Mouse (Mus musculus): ENCODE data around the gene Lrmp. TPM values are rescaled to one million over a fixed set of nuclear protein-coding genes. Genes with fewer than 3 reads are reported as not detected.

Lrmp gene
- polyA plus RNA-seq, 1 experiment from 2014 or later = 7.1 TPM

- no peak overlapping the region for H3K9ac ChIP-seq
- peaks cover 11% of the 10 kb centered on the region for H3K4me1 ChIP-seq
- 97% methylated on average over 1 of the region's 1 CpGs for WGBS
- H3K36me3 ChIP-seq = no peaks in the 10 kb centered on the region
- no peak for ATAC-seq (ENCODE audit: insufficient number of reproducible peaks, low FRiP score, low TSS enrichment, low read depth)
- H3K9me3 ChIP-seq (replicated peaks) = no peaks in the 10 kb centered on the region
- no peaks in the 10 kb centered on the region for H3K27me3 ChIP-seq
- no peak overlapping the region for H3K27ac ChIP-seq (replicated peaks)
- H3K4me2 ChIP-seq (replicated peaks) = no peak overlapping the region
- H3K4me3 ChIP-seq (replicated peaks) = no peak overlapping the region
Observed at GRCm38 (mm10) chr6:145186096-145186495, 70.6 kb downstream of the Lrmp start.

- H3K9ac ChIP-seq = no peak overlapping the region
Observed at GRCm38 (mm10) chr6:145187093-145188088, 71.9 kb downstream of the Lrmp start.

GRCm38 (mm10) chr6:145193038-145193437 lies 77.6 kb downstream of the Lrmp start:
- H3K4me3 ChIP-seq (replicated peaks) = no peak overlapping the region
- no peak overlapping the region for H3K4me2 ChIP-seq (replicated peaks)
- 97% methylated on average over 3 of the region's 3 CpGs for WGBS
- no peaks in the 10 kb centered on the region for H3K36me3 ChIP-seq
- no peaks in the 10 kb centered on the region for H3K9me3 ChIP-seq (replicated peaks)
- H3K27me3 ChIP-seq = no peaks in the 10 kb centered on the region
- no peak for ATAC-seq (ENCODE audit: insufficient number of reproducible peaks, low FRiP score, low TSS enrichment, low read depth)
- H3K4me1 ChIP-seq = peaks cover 9% of the 10 kb centered on the region; the same call in 1 of the 2 replicates
- no peak overlapping the region for H3K27ac ChIP-seq (replicated peaks)
- H3K9ac ChIP-seq = no peak overlapping the region

More at GRCm38 (mm10) chr6:145187093-145188088, 71.9 kb downstream of the Lrmp start:
- 55% methylated on average over 27 of the region's 27 CpGs for WGBS
- Histone ChIP-seq H3K4me3 (replicated peaks) (peak overlapping the region; percentile 32), H3K27me3 (no peaks in the 10 kb centered on the region), H3K36me3 (no peaks in the 10 kb centered on the region), H3K9me3 (replicated peaks) (no peaks in the 10 kb centered on the region), H3K4me1 (peaks cover 11% of the 10 kb centered on the region), H3K4me2 (replicated peaks) (peak overlapping the region; percentile 48), H3K27ac (replicated peaks) (no peak overlapping the region)
- ATAC-seq (ENCODE audit: insufficient number of reproducible peaks, low FRiP score, low TSS enrichment, low read depth) = no peak

- Histone ChIP-seq H3K4me1 (peaks cover 6% of the 10 kb centered on the region; the same call in 1 of the 2 replicates), H3K36me3 (no peaks in the 10 kb centered on the region), H3K27me3 (no peaks in the 10 kb centered on the region), H3K9me3 (replicated peaks) (no peaks in the 10 kb centered on the region), H3K9ac (no peak overlapping the region), H3K27ac (replicated peaks) (no peak overlapping the region), H3K4me3 (replicated peaks) (no peak overlapping the region), H3K4me2 (replicated peaks) (no peak overlapping the region)
- no peak for ATAC-seq (ENCODE audit: insufficient number of reproducible peaks, low FRiP score, low TSS enrichment, low read depth)
- WGBS = 71% methylated on average over 11 of the region's 11 CpGs
Observed at GRCm38 (mm10) chr6:145193446-145193845, 78.0 kb downstream of the Lrmp start.

GRCm38 (mm10) chr6:145197949-145198686 lies 82.7 kb downstream of the Lrmp start:
- Histone ChIP-seq H3K4me1 (no peaks in the 10 kb centered on the region), H3K27ac (replicated peaks) (no peak overlapping the region), H3K9ac (no peak overlapping the region), H3K9me3 (replicated peaks) (no peaks in the 10 kb centered on the region), H3K36me3 (no peaks in the 10 kb centered on the region), H3K27me3 (no peaks in the 10 kb centered on the region), H3K4me3 (replicated peaks) (no peak overlapping the region), H3K4me2 (replicated peaks) (no peak overlapping the region)
- ATAC-seq (ENCODE audit: insufficient number of reproducible peaks, low FRiP score, low TSS enrichment, low read depth) = no peak
- WGBS = 92% methylated on average over 8 of the region's 8 CpGs

GRCm38 (mm10) chr6:145202432-145203125 lies 87.1 kb downstream of the Lrmp start:
- Histone ChIP-seq H3K27me3 (no peaks in the 10 kb centered on the region), H3K9me3 (replicated peaks) (no peaks in the 10 kb centered on the region), H3K36me3 (no peaks in the 10 kb centered on the region), H3K9ac (no peak overlapping the region), H3K4me1 (no peaks in the 10 kb centered on the region), H3K4me3 (replicated peaks) (no peak overlapping the region), H3K4me2 (replicated peaks) (no peak overlapping the region), H3K27ac (replicated peaks) (no peak overlapping the region)
- 74% methylated on average over 13 of the region's 13 CpGs for WGBS
- ATAC-seq (ENCODE audit: insufficient number of reproducible peaks, low FRiP score, low TSS enrichment, low read depth) = no peak

- Histone ChIP-seq H3K4me3 (replicated peaks) (no peak overlapping the region), H3K27me3 (no peaks in the 10 kb centered on the region), H3K9me3 (replicated peaks) (no peaks in the 10 kb centered on the region), H3K36me3 (no peaks in the 10 kb centered on the region), H3K27ac (replicated peaks) (no peak overlapping the region), H3K4me1 (no peaks in the 10 kb centered on the region), H3K9ac (no peak overlapping the region), H3K4me2 (replicated peaks) (no peak overlapping the region)
- ATAC-seq (ENCODE audit: insufficient number of reproducible peaks, low FRiP score, low TSS enrichment, low read depth) = no peak
- 94% methylated on average over 6 of the region's 6 CpGs for WGBS
Observed at GRCm38 (mm10) chr6:145204440-145204839, 89.0 kb downstream of the Lrmp start.

- Histone ChIP-seq H3K4me3 (replicated peaks) (no peak overlapping the region), H3K36me3 (no peaks in the 10 kb centered on the region), H3K27ac (replicated peaks) (no peak overlapping the region), H3K4me2 (replicated peaks) (no peak overlapping the region), H3K4me1 (peaks cover 2% of the 10 kb centered on the region), H3K9me3 (replicated peaks) (no peaks in the 10 kb centered on the region), H3K27me3 (no peaks in the 10 kb centered on the region), H3K9ac (no peak overlapping the region)
- no peak for ATAC-seq (ENCODE audit: insufficient number of reproducible peaks, low FRiP score, low TSS enrichment, low read depth)
- WGBS = 61% methylated on average over 10 of the region's 10 CpGs
Observed at GRCm38 (mm10) chr6:145205142-145205541, 89.7 kb downstream of the Lrmp start.

GRCm38 (mm10) chr6:145210056-145210680 lies 94.7 kb downstream of the Lrmp start:
- no peaks in the 10 kb centered on the region for H3K27me3 ChIP-seq
- H3K27ac ChIP-seq (replicated peaks) = peak overlapping the region; percentile 74; the same call in 1 of the 2 replicates
- peaks cover 17% of the 10 kb centered on the region for H3K4me1 ChIP-seq
- peak overlapping the region; percentile 64 for H3K4me3 ChIP-seq (replicated peaks)
- WGBS = 32% methylated on average over 8 of the region's 8 CpGs
- ATAC-seq (ENCODE audit: insufficient number of reproducible peaks, low FRiP score, low TSS enrichment, low read depth) = no peak
- H3K9me3 ChIP-seq (replicated peaks) = no peaks in the 10 kb centered on the region
- no peak overlapping the region for H3K9ac ChIP-seq
- H3K4me2 ChIP-seq (replicated peaks) = peak overlapping the region; percentile 64
- H3K36me3 ChIP-seq = 0 out of 2 replicates have a peak, but pooled peaks cover 7% of the 10 kb centered on the region

- 0 out of 2 replicates have a peak, but pooled peaks cover 9% of the 10 kb centered on the region for H3K36me3 ChIP-seq
- H3K9ac ChIP-seq = peak within 1 kb of the TSS; percentile 71
- H3K4me2 ChIP-seq (replicated peaks) = peak within 1 kb of the TSS; percentile 64
- peak within 1 kb of the TSS; percentile 93 for H3K27ac ChIP-seq (replicated peaks)
- no peaks in the 10 kb centered on the region for H3K27me3 ChIP-seq
- peak; percentile 100 for ATAC-seq (ENCODE audit: insufficient number of reproducible peaks, low FRiP score, low TSS enrichment, low read depth)
- H3K4me3 ChIP-seq (replicated peaks) = peak within 1 kb of the TSS; percentile 64
- under 1% methylated on average over 36 of the region's 36 CpGs for WGBS
- no peaks in the 10 kb centered on the region for H3K9me3 ChIP-seq (replicated peaks)
- peaks cover 17% of the 10 kb centered on the region for H3K4me1 ChIP-seq
Observed at GRCm38 (mm10) chr6:145210816-145211338, 95.4 kb downstream of the Lrmp start, which contains the start of the genes Casc1 and Etfrf1. Gene Casc1 (minus strand): TSS chr6:145211005. Gene Etfrf1 (plus strand): TSS chr6:145211134.
